Mouse (Mus musculus) hindbrain, embryonic 13.5 days (tissue): Measurements from ENCODE around the gene Rfxap. TPM values are rescaled to one million over a fixed set of nuclear protein-coding genes. Genes with fewer than 3 reads are reported as not detected.
A peak's percentile ranks its signal among the peaks of the same experiment; 100 is the strongest.

Source experiments
- ATAC-seq: fragments of 200-750 bp; cut with Nextera tagmentation; 2 replicates; pipeline ENCODE4 v1.8.0; 2017; ENCODE audit warnings: moderate TSS enrichment; ENCODE audit not compliant: low FRiP score
- H3K27ac ChIP-seq: fragments of 300-500 bp; sonication (generic); 2 replicates; pipeline ENCODE4 v1.5.1; 2015; ENCODE audit warnings: inconsistent platforms, mild to moderate bottlenecking, moderate library complexity
- H3K27me3 ChIP-seq: fragments of 300-500 bp; sonication (generic); 2 replicates; pipeline ENCODE4 v1.6.1; 2015; ENCODE audit warnings: mild to moderate bottlenecking, inconsistent platforms
- H3K36me3 ChIP-seq: fragments of 300-500 bp; sonication (generic); 2 replicates; pipeline ENCODE4 v1.6.1; 2015; ENCODE audit warnings: mild to moderate bottlenecking, inconsistent platforms
- H3K4me1 ChIP-seq: fragments of 300-500 bp; sonication (generic); replicated peaks from 2 replicates; pipeline ENCODE4 v1.6.1; 2015; ENCODE audit warnings: inconsistent platforms
- H3K4me2 ChIP-seq: fragments of 300-500 bp; sonication (generic); 2 replicates; pipeline ENCODE4 v1.6.1; 2015; ENCODE audit warnings: inconsistent platforms, mild to moderate bottlenecking, moderate library complexity
- H3K4me3 ChIP-seq: fragments of 300-500 bp; sonication (generic); 2 replicates; pipeline ENCODE4 v1.5.1; 2015; ENCODE audit warnings: mild to moderate bottlenecking, inconsistent platforms
- H3K9ac ChIP-seq: fragments of 300-500 bp; sonication (generic); 2 replicates; pipeline ENCODE4 v1.6.1; 2015; ENCODE audit warnings: mild to moderate bottlenecking, inconsistent platforms
- H3K9me3 ChIP-seq: fragments of 300-500 bp; sonication (generic); 2 replicates; pipeline ENCODE4 v1.6.1; 2016; ENCODE audit warnings: inconsistent platforms
- WGBS: fragments of 180-500 bp; shearing (Covaris S2); methylation state at CpG from one replicate; pipeline ENCODE4 v1.1.7; 2015; 5-methylcytosine and 5-hydroxymethylcytosine counted together
- polyA plus RNA-seq: library from polyadenylated mRNA; unstranded; fragments of >200 nt; fragmentation: Nextera tagmentation; extraction: Ambion mirVana; gene quantifications from 2 replicates; pipeline ENCODE4 v1.2.1, GENCODE M21; 2015

Gene Rfxap
- 30.9 and 38.3 TPM in 2 replicates for polyA plus RNA-seq

GRCm38 (mm10) chr3:54807666-54808217, at the start of gene Rfxap:
Gene Rfxap, minus strand, starts transcription at chr3:54807791.
- Histone ChIP-seq H3K9me3 (no peaks in the 10 kb centered on the region), H3K4me3 (peak within 1 kb of the TSS; percentile 67), H3K36me3 (peaks cover 22% of the 10 kb centered on the region), H3K27me3 (peaks cover 2% of the 10 kb centered on the region; the same call in 1 of the 2 replicates), H3K9ac (peak within 1 kb of the TSS; percentile 97), H3K27ac (peak within 1 kb of the TSS; percentile 96), H3K4me1 (peaks cover 19% of the 10 kb centered on the region), H3K4me2 (peak within 1 kb of the TSS; percentile 70)
- peak; percentile 95 for ATAC-seq
- 0% methylated on average over 52 of the region's 52 CpGs for WGBS

- Histone ChIP-seq H3K36me3 (no peaks in the 10 kb centered on the region), H3K9me3 (no peaks in the 10 kb centered on the region), H3K27ac (no peak overlapping the region), H3K4me2 (no peak overlapping the region), H3K4me3 (no peak overlapping the region), H3K27me3 (no peaks in the 10 kb centered on the region), H3K9ac (no peak overlapping the region), H3K4me1 (no peaks in the 10 kb centered on the region; the same call in 1 of the 2 replicates)
- peak; percentile 72 for ATAC-seq
- 51% methylated on average over 2 of the region's 2 CpGs for WGBS
These were observed 27.8 kb upstream of the Rfxap start for GRCm38 (mm10) chr3:54835421-54835820.

- no peak overlapping the region for H3K27ac ChIP-seq
- ATAC-seq, result no peak
- H3K4me1 ChIP-seq, result no peaks in the 10 kb centered on the region; the same call in 1 of the 2 replicates
- no peaks in the 10 kb centered on the region for H3K9me3 ChIP-seq
- no peaks in the 10 kb centered on the region for H3K36me3 ChIP-seq
- no peak overlapping the region for H3K4me3 ChIP-seq
- no peak overlapping the region for H3K9ac ChIP-seq
- no peak overlapping the region for H3K4me2 ChIP-seq
- whole genome bisulfite sequencing, result 93% methylated on average over 3 of the region's 3 CpGs
- H3K27me3 ChIP-seq, result no peaks in the 10 kb centered on the region
These were observed 24.9 kb upstream of the Rfxap start for GRCm38 (mm10) chr3:54832491-54832890.

DNA sequence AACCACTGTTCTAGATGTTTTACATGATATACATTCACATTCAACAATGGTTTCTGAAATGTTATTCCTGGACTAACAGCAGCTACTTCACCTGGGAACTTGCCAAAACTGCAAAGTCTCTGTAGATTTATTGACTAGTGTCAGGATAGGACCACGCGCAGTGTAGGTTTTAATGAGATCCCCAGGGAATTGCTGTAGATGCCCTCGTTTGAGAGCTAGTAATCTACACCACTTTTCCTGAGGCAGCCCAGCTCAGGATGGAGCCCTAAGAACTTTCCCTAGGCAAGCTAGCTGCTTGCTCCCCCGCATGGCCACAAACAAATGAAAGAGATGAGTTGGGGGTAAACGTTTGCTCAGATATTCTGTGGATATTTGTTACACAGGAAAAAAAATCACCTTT, 14.9 kb upstream of the Rfxap start:
- H3K9me3 ChIP-seq, result no peaks in the 10 kb centered on the region
- no peaks in the 10 kb centered on the region for H3K4me1 ChIP-seq
- H3K27me3 ChIP-seq, result no peaks in the 10 kb centered on the region
- no peak overlapping the region for H3K27ac ChIP-seq
- WGBS, result 78% methylated on average over 5 of the region's 5 CpGs
- no peak for ATAC-seq
- H3K4me2 ChIP-seq, result no peak overlapping the region
- H3K4me3 ChIP-seq, result no peak overlapping the region
- H3K36me3 ChIP-seq, result no peaks in the 10 kb centered on the region
- no peak overlapping the region for H3K9ac ChIP-seq

GRCm38 (mm10) chr3:54815292-54815691, 7.7 kb upstream of the Rfxap start:
- ATAC-seq, result no peak
- Histone ChIP-seq H3K4me2 (no peak overlapping the region), H3K4me3 (no peak overlapping the region), H3K27me3 (no peaks in the 10 kb centered on the region), H3K4me1 (no peaks in the 10 kb centered on the region), H3K9me3 (no peaks in the 10 kb centered on the region), H3K36me3 (no peaks in the 10 kb centered on the region), H3K27ac (no peak overlapping the region), H3K9ac (no peak overlapping the region)
- 22% methylated on average over 3 of the region's 3 CpGs for WGBS

- H3K4me2 ChIP-seq, result no peak overlapping the region
- 86% methylated on average over 6 of the region's 6 CpGs for WGBS
- H3K27ac ChIP-seq, result no peak overlapping the region
- no peaks in the 10 kb centered on the region for H3K27me3 ChIP-seq
- no peak for ATAC-seq
- H3K9me3 ChIP-seq, result no peaks in the 10 kb centered on the region
- H3K9ac ChIP-seq, result no peak overlapping the region
- H3K4me3 ChIP-seq, result no peak overlapping the region
- H3K4me1 ChIP-seq, result no peaks in the 10 kb centered on the region
- H3K36me3 ChIP-seq, result no peaks in the 10 kb centered on the region
These were observed 7.0 kb upstream of the Rfxap start for GRCm38 (mm10) chr3:54814622-54815021.

GRCm38 (mm10) chr3:54813418-54813988, 5.9 kb upstream of the Rfxap start:
- Histone ChIP-seq H3K27ac (no peak overlapping the region), H3K36me3 (no peaks in the 10 kb centered on the region), H3K4me2 (no peak overlapping the region), H3K9ac (no peak overlapping the region), H3K9me3 (no peaks in the 10 kb centered on the region), H3K4me3 (no peak overlapping the region), H3K4me1 (no peaks in the 10 kb centered on the region), H3K27me3 (peaks cover 2% of the 10 kb centered on the region; the same call in 1 of the 2 replicates)
- 73% methylated on average over 6 of the region's 6 CpGs for WGBS
- no peak for ATAC-seq

GRCm38 (mm10) chr3:54811616-54812015, 4.0 kb upstream of the Rfxap start:
- ATAC-seq, result no peak
- Histone ChIP-seq H3K9ac (no peak overlapping the region), H3K36me3 (no peaks in the 10 kb centered on the region), H3K4me2 (no peak overlapping the region), H3K4me1 (peaks cover 2% of the 10 kb centered on the region), H3K9me3 (no peaks in the 10 kb centered on the region), H3K27ac (no peak overlapping the region), H3K27me3 (peaks cover 2% of the 10 kb centered on the region; the same call in 1 of the 2 replicates), H3K4me3 (no peak overlapping the region)
- WGBS, result 57% methylated on average over 1 of the region's 1 CpGs

DNA sequence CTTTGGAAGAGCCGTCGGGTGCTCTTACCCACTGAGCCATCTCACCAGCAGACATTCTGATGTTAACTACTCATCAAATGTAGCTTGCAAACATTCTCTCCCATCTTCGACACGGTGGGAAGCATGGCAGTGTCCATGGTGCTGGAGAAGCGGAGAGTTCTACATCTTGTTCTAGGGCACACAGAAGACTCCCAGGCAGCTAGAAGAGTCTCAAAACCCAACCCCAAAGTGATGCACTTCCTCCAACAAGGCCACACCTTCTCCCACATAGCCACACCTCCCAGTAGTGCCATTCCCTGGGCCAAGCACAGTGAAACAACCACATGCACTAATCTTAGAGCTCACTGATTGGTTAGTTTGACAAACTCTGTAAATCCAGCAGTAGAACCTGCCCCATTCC, 1.5 kb upstream of the Rfxap start:
- no peak overlapping the region for H3K4me2 ChIP-seq
- WGBS, result 73% methylated on average over 5 of the region's 5 CpGs
- no peak for ATAC-seq
- H3K27me3 ChIP-seq, result peaks cover 2% of the 10 kb centered on the region; the same call in 1 of the 2 replicates
- H3K9me3 ChIP-seq, result no peaks in the 10 kb centered on the region
- H3K4me1 ChIP-seq, result peaks cover 19% of the 10 kb centered on the region
- H3K27ac ChIP-seq, result no peak overlapping the region
- no peak overlapping the region for H3K4me3 ChIP-seq
- H3K9ac ChIP-seq, result no peak overlapping the region
- H3K36me3 ChIP-seq, result peaks cover 9% of the 10 kb centered on the region

- no peaks in the 10 kb centered on the region for H3K9me3 ChIP-seq
- peaks cover 24% of the 10 kb centered on the region for H3K36me3 ChIP-seq
- peak overlapping the region; percentile 67 for H3K4me3 ChIP-seq
- H3K4me2 ChIP-seq, result peak overlapping the region; percentile 70
- peaks cover 19% of the 10 kb centered on the region for H3K4me1 ChIP-seq
- under 1% methylated on average over 56 of the region's 56 CpGs for WGBS
- ATAC-seq, result peak; percentile 74
- peak overlapping the region; percentile 97 for H3K9ac ChIP-seq
- peaks cover 2% of the 10 kb centered on the region; the same call in 1 of the 2 replicates for H3K27me3 ChIP-seq
- H3K27ac ChIP-seq, result peak overlapping the region; percentile 96
These were observed 430 bp downstream of the Rfxap start for GRCm38 (mm10) chr3:54807061-54807661.

GRCm38 (mm10) chr3:54803713-54804112, 3.9 kb downstream of the Rfxap start:
- no peaks in the 10 kb centered on the region for H3K9me3 ChIP-seq
- no peak overlapping the region for H3K4me3 ChIP-seq
- no peak overlapping the region for H3K27ac ChIP-seq
- no peaks in the 10 kb centered on the region for H3K27me3 ChIP-seq
- peaks cover 28% of the 10 kb centered on the region for H3K36me3 ChIP-seq
- no peak overlapping the region for H3K4me2 ChIP-seq
- WGBS, result 98% methylated on average over 8 of the region's 8 CpGs
- ATAC-seq, result no peak
- peaks cover 19% of the 10 kb centered on the region for H3K4me1 ChIP-seq
- H3K9ac ChIP-seq, result no peak overlapping the region

- Histone ChIP-seq H3K9me3 (0 out of 2 replicates have a peak, but pooled peaks cover 12% of the 10 kb centered on the region), H3K27me3 (no peaks in the 10 kb centered on the region), H3K36me3 (peaks cover 8% of the 10 kb centered on the region), H3K4me3 (no peak overlapping the region), H3K4me1 (peaks cover 3% of the 10 kb centered on the region), H3K9ac (no peak overlapping the region), H3K4me2 (no peak overlapping the region), H3K27ac (no peak overlapping the region)
- WGBS, result 37% methylated on average over 16 of the region's 16 CpGs
- 0 out of 2 replicates have a peak, but pooled peaks have one; percentile 52 for ATAC-seq
These were observed 10.4 kb downstream of the Rfxap start for GRCm38 (mm10) chr3:54797211-54797610.
